Mouse (Mus musculus) cerebellum, postnatal 4 days (tissue): ENCODE results near the gene Rbm15b.

ENCODE experiments used
- DNase-seq, 2 experiments: peaks; one replicate each; pipeline ENCODE4 v3.0.0; 2022; ENCODE audit warnings: low spot score in 2 of 2, mixed read lengths in 1 of 2

Rbm15b gene

DNA sequence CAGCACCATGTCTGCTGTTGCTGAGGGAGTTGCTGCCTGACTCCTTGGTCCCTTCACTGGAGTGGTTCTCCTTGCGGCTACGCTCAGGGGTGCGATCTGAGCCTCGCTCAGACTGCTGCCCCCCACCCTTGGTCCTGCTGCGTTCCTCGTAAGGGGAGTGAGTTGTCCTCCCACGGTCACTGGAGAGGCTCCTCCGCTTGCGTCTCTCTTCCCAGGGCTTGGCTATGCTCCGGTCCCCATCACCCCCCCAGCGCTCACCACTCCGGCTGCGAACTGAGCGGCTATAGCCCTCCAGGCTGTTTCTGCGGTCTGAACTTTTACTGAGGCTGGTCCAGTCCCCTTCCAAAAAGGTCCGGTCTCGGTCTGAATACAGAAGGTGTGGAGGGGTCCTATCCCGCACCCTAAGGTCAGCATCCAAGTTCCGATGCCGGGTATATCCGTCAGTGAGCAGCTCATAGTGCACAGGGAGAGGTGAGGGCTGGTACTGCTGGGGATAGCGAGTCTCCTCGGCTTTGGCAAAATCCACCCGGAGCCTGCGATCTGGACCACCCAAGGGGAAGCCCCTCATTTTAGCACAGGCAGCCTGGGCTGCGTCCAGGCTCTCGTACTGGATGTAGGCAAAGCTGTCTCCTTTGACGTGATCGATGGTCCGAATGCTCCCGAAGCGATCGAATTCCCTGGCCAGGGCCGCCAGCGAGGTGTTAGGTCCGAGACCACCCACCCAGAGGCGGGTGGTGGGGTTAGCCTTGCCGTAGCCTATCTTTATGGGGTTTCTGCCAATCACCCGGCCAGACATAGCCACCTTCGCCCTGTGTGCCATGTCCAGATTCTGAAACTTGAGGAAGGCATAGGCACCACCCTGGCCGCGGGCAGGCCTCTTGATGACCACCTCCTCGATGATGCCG is 2.0 kb downstream of the Rbm15b start:
- DNase-seq: no peak

DNA sequence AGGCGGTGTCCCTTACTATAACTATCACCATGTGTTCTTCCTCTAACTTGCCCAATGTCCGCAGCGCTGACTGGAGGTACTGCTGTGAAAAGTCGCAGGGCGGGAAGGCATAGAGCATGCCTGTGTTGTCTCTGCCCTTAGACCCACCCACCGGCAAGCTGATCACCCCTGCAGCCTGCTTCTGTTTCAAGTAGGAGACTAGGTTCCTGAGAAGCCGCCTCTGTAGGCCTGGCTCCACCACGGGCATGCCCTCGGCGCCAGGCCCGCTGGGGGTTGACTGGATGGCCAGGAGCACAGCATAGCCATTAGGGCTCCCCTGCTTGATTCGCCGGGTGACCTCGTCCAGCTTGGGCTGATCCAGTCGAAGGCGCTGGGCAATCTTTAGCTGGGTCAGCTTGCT is 2.9 kb downstream of the Rbm15b start:
- no peak for DNase-seq

GRCm38 (mm10) chr9:106883085-106883484 is 4.1 kb downstream of the Rbm15b start:
- DNase-seq: no peak

DNA sequence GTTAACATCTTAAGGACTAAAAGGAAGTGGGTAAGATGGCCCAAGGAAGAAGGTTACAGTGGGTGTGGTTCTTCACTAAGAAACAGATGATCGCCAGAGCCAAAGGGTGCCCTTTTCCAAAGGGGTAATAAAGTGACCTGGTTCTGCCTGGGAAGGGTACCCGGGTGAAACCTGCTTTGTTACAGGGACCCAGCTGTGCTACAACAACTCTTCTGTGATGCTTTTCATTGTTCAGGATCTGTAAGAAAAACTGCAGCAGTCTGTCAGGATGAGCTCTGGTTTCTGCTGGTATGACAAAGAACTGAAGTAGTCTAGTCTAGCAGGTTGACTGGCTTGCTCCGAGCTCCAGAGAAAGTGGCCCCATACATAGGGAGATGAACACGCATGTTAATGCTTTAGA is 5.1 kb downstream of the Rbm15b start:
- DNase-seq: no peak

- DNase-seq: no peak
These were observed 6.0 kb downstream of the Rbm15b start for GRCm38 (mm10) chr9:106881071-106881755.

DNA sequence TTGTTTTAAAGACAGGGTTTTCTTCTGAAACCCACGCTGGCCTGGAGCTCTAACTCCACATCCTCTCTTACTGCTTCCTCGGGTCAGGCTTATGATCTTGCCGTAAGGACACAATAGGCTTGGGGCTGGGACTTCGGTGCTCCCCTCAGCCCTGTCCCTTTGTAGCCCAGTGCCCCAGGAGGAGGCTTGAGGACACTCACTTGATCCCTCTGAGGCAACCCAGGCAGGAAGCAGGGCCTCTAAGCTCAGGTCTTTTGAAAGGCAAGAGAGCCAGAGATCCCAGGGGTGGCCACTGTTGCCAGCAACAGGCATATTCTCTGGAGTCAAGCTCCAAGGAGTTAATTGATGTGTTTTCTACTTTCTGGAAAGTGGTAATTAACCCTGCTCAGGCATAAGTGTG is 7.8 kb downstream of the Rbm15b start:
- no peak for DNase-seq

DNA sequence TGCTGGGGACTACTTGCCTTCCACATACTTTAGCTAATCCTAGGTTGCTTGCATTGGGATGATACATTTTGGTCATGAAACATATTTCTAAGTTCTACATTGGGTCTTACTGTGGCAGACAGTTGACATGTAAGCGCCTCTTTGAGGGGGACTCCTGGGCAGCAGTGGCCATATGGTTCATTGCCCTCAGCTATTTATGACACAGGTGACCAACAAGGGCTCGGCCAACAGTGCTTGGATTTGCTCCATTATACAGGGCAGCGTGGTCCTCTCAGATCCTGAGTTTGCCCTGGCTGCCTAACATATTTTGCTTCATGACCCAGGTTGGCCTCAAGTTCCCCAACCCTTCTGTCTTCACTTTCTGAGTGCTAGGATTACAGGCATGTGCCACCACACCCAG is 10.6 kb downstream of the Rbm15b start:
- no peak for DNase-seq

DNA sequence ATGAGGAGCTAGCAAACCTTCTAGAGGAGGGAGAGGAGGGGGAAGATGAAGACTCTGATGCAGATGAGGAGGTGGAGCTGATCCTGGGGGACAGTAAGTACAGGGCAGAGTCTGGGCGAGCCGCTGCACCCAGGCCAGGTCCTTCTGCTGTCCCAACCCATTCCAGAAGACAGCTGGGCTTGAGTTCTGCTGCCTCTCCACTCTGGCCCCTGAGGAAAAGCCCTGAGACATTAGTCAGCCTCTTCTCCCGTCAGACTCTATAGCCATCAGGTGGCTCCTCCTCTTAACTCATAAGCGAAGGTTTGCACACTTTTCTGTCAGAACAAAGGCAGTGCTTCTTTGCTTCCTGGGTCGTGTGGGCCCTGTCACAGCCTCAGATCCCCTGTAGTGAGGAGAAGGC is 13.0 kb downstream of the Rbm15b start:
- no peak for DNase-seq

DNA sequence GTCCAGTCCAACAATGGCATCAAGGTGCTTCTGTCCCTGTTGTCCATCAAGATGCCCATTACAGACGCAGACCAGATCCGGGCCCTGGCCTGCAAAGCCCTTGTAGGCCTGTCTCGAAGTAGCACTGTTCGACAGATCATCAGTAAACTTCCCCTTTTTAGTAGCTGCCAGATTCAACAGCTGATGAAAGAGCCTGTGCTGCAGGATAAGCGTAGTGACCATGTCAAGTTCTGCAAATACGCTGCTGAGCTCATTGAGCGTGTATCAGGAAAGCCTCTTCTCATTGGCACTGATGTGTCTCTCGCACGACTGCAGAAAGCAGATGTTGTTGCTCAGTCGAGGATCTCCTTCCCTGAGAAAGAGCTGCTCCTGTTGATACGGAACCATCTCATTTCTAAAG is 29.2 kb downstream of the Rbm15b start:
- DNase-seq: no peak

DNA sequence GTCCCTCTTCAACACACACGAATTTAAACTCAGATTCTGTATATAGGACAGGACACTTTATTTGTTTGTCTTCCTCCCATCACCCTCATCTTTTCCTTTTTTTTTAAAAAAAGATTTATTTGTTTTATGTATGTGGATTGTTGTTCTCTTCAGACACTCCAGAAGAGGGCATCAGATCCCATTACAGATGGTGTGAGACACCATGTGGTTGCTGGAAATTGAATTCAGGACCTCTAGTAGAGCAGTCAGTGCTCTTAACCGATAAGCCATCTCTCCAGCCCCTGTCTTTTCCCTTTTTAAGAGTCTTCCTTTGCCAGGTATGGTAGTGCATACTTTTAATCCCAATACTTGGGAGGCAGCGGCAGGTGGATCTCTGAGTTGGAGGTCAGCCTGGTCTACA is 30.6 kb downstream of the Rbm15b start:
- no peak for DNase-seq

DNA sequence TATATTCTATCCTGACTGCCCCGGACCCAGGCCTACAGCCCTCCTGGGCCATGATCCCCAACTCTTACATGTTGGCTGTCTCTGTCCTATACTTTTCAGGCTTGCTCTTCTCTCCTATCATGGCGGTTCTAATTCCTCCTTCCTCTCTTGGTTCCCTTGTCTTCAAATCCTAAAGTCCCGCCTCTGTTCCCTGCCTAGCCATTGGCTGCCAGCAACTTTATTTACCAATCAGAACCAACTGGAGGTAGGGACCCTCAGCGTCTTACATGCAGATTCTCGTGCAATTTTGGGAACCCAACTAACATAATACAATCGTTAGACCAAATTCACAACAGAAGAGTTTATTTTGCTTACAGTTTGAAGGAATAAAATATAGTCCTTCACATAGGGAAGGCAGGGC is 44.4 kb downstream of the Rbm15b start:
- no peak for DNase-seq

GRCm38 (mm10) chr9:106840569-106840968 is 46.7 kb downstream of the Rbm15b start:
- no peak for DNase-seq
